Mouse (Mus musculus): Measurements from ENCODE around the gene Gjc1. TPM values are rescaled to one million over a fixed set of nuclear protein-coding genes. Genes with fewer than 3 reads are reported as not detected.

The Gjc1 gene
- polyA plus RNA-seq, 1 experiment from 2014 or later: 55.0 TPM

Other genes starting within 250 kb of the Gjc1 start
- 8.2 and 10.1 TPM in 2 replicates for gene Gm11627, start 240.2 kb downstream of the Gjc1 start, polyA plus RNA-seq (2015; fragmentation: Nextera tagmentation; extraction: Ambion mirVana)
- gene Fzd2, start 215.3 kb downstream of the Gjc1 start, polyA plus RNA-seq (2015; fragmentation: Nextera tagmentation; extraction: Ambion mirVana): 18.4 and 20.3 TPM in 2 replicates
- 0.08 and 0.10 TPM in 2 replicates for gene Meioc, start 156.0 kb downstream of the Gjc1 start, polyA plus RNA-seq (2015; fragmentation: Nextera tagmentation; extraction: Ambion mirVana)
- gene Ccdc43, start 121.9 kb downstream of the Gjc1 start, polyA plus RNA-seq (2015; fragmentation: Nextera tagmentation; extraction: Ambion mirVana): 44.9 and 48.3 TPM in 2 replicates
- 22.1 and 25.6 TPM in 2 replicates for gene Adam11, start 58.3 kb downstream of the Gjc1 start, polyA plus RNA-seq (2015; fragmentation: Nextera tagmentation; extraction: Ambion mirVana)
- 12.8 and 13.0 TPM in 2 replicates for gene Higd1b, start 16.1 kb upstream of the Gjc1 start, polyA plus RNA-seq (2015; fragmentation: Nextera tagmentation; extraction: Ambion mirVana)
- 182 and 183 TPM in 2 replicates for gene Eftud2, start 61.3 kb upstream of the Gjc1 start, polyA plus RNA-seq (2015; fragmentation: Nextera tagmentation; extraction: Ambion mirVana)
- gene Ccdc103, start 61.5 kb upstream of the Gjc1 start, polyA plus RNA-seq (2015; fragmentation: Nextera tagmentation; extraction: Ambion mirVana): 2.1 and 2.9 TPM in 2 replicates
- gene Fam187a, start 65.5 kb upstream of the Gjc1 start, polyA plus RNA-seq (2015; fragmentation: Nextera tagmentation; extraction: Ambion mirVana): 0.11 TPM in 1 of 2 replicates, not detected in the other
- 0.88 and 0.93 TPM in 2 replicates for gene Gfap, start 81.2 kb upstream of the Gjc1 start, polyA plus RNA-seq (2015; fragmentation: Nextera tagmentation; extraction: Ambion mirVana)
- gene Kif18b, start 105.4 kb upstream of the Gjc1 start, polyA plus RNA-seq (2015; fragmentation: Nextera tagmentation; extraction: Ambion mirVana): 5.3 and 6.6 TPM in 2 replicates
- 1.8 and 1.9 TPM in 2 replicates for gene C1ql1, start 127.0 kb upstream of the Gjc1 start, polyA plus RNA-seq (2015; fragmentation: Nextera tagmentation; extraction: Ambion mirVana)
- gene Nmt1, start 208.5 kb upstream of the Gjc1 start, polyA plus RNA-seq (2015; fragmentation: Nextera tagmentation; extraction: Ambion mirVana): 41.0 and 43.9 TPM in 2 replicates
- gene Dcakd, start 208.6 kb upstream of the Gjc1 start, polyA plus RNA-seq (2015; fragmentation: Nextera tagmentation; extraction: Ambion mirVana): 152 and 168 TPM in 2 replicates

Measured in forebrain, embryonic 15.5 days (tissue).